23 mouse cellular contexts compared by ENCODE assay signal in the genomic region with DNA sequence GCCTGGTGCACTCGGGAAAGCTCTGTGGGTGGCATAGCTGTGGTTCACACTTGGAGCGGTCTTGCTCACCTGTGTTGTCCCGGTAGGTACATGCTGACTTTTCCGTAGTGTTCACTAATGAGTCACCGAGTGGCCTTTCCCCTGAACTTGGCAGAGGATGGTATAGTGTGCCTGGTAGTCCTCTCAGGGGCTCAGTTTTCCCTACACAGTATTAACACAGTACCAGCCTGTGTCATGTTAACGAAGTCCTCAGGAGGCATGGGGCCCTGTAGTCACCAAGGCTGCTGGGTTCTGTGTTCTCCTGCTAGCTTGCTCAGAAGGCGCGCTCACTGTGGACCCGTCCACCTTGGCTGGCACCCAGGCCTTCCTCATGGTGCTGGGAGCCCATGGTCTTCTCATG.
"Had no signal": no experiment of that assay in that cellular context is flagged by ENCODE, and none has a peak within 500 bp of the region (broad histone marks: within the 10 kb centered on the region; RNA-seq: fewer than 3 reads in every experiment).

No protein-coding gene starts in this region.

- ATAC-seq: hindbrain, postnatal 0 days; intestine, embryonic 16.5 days; liver, postnatal 0 days had no signal

- H3K9me3 ChIP-seq: heart, embryonic 13.5 days; heart, embryonic 15.5 days; hindbrain, embryonic 13.5 days; hindbrain, embryonic 15.5 days; liver, embryonic 15.5 days had no signal

- DNase-seq: gastrocnemius, postnatal 14 days; gastrocnemius, postnatal 36 days; heart, adult 11 months; heart, postnatal 14 days; heart, postnatal 36 days; kidney, adult 18-20 months; kidney, adult 8-10 months; kidney, postnatal 10 days; kidney, postnatal 25 days; kidney, postnatal 4 days; liver; liver, postnatal 0 days had no signal

- H3K4me3 ChIP-seq: heart, embryonic 13.5 days; heart, embryonic 15.5 days; hindbrain, embryonic 13.5 days; hindbrain, embryonic 15.5 days; layer of hippocampus, adult 2 months; left cerebral cortex, adult 2 months; liver, embryonic 15.5 days had no signal

- H3K4me2 ChIP-seq: heart, embryonic 11.5 days; heart, embryonic 13.5 days; heart, embryonic 15.5 days; hindbrain, embryonic 13.5 days; hindbrain, embryonic 15.5 days; liver, embryonic 11.5 days; liver, embryonic 15.5 days had no signal

- H3K9ac ChIP-seq: heart, embryonic 13.5 days; heart, embryonic 15.5 days; hindbrain, embryonic 13.5 days; hindbrain, embryonic 15.5 days; liver, embryonic 15.5 days; liver, postnatal 0 days had no signal

- H3K36me3 ChIP-seq: heart, embryonic 13.5 days; heart, embryonic 15.5 days; hindbrain, embryonic 13.5 days; hindbrain, embryonic 15.5 days; liver, embryonic 15.5 days had no signal

- H3K4me1 ChIP-seq: hindbrain, embryonic 13.5 days; hindbrain, embryonic 15.5 days had no signal

- H3K27ac ChIP-seq: heart, embryonic 13.5 days; heart, embryonic 15.5 days; hindbrain, embryonic 13.5 days; hindbrain, embryonic 15.5 days; hindbrain, postnatal 0 days; layer of hippocampus, adult 2 months; left cerebral cortex, adult 2 months; liver, embryonic 15.5 days had no signal

- H3K27me3 ChIP-seq: heart, embryonic 13.5 days; heart, embryonic 15.5 days; hindbrain, embryonic 15.5 days had no signal
